Mouse (Mus musculus) NIH3T3 (cell line): ENCODE measurements around the gene Rap1gap.

ENCODE experiments used
- DNase-seq: peaks from one replicate; pipeline ENCODE4 v3.0.0-alpha.2; 2012; ENCODE audit warnings: low read depth

Gene Rap1gap

GRCm38 (mm10) chr4:137722692-137723427 lies 58.3 kb downstream of the Rap1gap start:
- peak; percentile 74 for DNase-seq

DNA sequence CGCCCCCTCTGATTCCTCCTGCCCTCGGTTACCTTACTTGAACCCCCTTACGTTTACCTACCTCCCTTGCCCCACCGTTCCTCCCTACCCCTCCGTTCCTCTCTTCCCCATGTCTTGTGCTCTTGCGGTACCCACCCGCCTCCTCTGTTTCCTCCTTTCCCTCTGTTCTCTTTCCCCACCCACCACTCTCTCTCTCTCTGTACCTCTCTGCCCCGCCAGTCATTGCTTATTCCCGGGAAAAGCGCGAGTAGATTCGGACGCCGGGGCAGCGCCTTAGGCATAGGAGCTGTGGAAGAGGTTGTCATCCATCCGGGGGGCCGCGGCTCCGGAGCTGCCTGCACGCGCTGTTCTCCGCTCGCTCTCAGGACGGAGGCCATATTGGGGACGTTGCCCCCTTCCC lies 59.0 kb downstream of the Rap1gap start:
- DNase-seq = no peak

GRCm38 (mm10) chr4:137724212-137724611 lies 59.7 kb downstream of the Rap1gap start:
- no peak for DNase-seq

- DNase-seq = peak; percentile 39
Measured at GRCm38 (mm10) chr4:137724766-137725165, 60.2 kb downstream of the Rap1gap start.

DNA sequence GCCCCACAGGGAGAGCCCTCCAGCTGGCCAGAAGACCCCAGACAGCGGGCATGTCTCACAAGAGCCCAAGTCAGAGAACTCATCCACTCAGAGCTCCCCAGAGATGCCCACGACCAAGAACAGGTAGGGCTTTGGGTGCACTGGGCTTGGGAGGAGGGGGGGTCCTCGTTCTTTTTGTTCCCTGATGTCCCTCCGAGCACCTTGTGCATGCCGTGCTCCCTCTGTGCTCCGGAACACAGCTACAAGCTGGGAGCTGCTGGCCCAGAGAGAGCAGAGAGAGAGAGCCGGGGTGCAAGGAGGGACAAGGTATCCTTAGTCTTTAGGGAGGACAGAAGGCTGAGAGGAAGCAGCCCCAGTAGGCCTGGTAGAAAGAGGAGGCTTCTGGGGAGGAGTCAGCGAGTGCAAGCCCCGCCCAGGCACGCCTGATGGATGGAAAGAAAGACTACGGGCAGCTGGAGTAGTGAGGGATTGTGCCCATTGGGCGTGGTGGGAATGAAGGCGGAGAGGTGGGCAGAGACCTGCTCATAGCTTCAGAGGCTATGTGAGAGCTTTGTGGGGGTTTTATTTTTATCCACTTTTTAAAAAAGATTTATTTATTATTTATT lies 61.1 kb downstream of the Rap1gap start:
- no peak for DNase-seq

- no peak for DNase-seq
Measured at GRCm38 (mm10) chr4:137726739-137727505, 62.4 kb downstream of the Rap1gap start.

GRCm38 (mm10) chr4:137727506-137728187 lies 63.1 kb downstream of the Rap1gap start:
- no peak for DNase-seq

GRCm38 (mm10) chr4:137728399-137729154 lies 64.1 kb downstream of the Rap1gap start:
- DNase-seq = no peak

- no peak for DNase-seq
Measured at GRCm38 (mm10) chr4:137729155-137729855, 64.8 kb downstream of the Rap1gap start.

GRCm38 (mm10) chr4:137730134-137730533 lies 65.6 kb downstream of the Rap1gap start:
- peak; percentile 92 for DNase-seq

- peak; percentile 49 for DNase-seq
Measured at GRCm38 (mm10) chr4:137730757-137731156, 66.2 kb downstream of the Rap1gap start.

DNA sequence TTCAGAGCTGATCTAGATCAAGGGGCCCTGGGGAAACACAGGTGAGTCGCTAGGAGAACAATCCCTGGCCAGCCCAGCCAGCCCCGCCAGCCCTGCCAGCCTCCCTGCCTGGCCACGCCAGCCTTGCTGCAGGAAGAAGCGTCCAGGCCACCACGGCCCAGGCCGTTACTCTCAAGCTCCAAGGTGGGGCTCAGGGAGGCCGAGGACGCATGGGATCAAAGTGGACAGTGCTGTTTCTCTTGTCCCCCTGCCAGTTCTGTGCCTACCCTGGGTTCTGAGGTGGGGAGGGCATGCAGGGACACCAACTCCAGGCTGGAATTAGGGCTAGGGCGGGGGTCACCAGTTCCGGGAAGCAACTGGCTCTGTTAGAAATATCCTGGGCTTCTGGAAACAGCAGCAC lies 67.4 kb downstream of the Rap1gap start:
- no peak for DNase-seq

- no peak for DNase-seq
Measured at GRCm38 (mm10) chr4:137732361-137732760, 67.8 kb downstream of the Rap1gap start.

DNA sequence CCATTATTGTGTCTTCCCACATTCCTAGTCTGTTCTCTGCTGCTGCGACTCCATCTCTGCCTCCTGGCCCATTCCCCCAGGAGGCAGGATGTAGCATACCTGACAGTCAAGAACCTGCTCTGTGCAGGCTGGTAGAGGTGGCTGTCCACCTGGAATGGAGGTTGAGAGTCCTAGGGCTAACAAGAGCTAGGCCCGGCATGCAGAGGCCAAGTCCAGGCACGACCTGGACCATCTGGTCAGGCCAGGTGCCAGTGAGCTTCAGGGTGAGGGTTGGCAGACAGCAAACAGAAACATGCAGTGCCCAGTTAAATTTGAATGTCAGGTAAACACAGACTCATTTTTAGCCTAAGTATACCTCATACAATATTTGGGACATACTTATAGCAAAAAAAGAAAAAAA lies 68.4 kb downstream of the Rap1gap start:
- DNase-seq = no peak

DNA sequence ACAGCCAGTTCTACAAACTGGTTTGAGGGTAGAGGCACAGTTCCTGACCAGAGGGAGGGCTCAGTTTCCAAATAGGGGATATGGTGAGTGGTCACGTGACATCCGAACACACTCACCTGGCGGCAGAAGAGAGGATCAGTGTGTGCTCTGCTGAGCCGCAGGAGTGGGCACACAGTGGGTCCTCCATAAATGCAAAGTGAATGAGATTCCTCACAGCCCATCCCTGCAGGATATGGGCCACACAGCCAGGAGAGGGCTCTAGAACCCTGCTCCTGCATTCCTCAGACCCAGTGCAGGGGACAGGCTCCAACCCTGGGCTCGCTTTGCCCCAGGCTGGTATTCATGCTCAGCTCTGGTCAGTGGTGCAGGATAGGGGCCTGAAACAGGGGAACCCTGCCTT lies 68.9 kb downstream of the Rap1gap start:
- DNase-seq = no peak

DNA sequence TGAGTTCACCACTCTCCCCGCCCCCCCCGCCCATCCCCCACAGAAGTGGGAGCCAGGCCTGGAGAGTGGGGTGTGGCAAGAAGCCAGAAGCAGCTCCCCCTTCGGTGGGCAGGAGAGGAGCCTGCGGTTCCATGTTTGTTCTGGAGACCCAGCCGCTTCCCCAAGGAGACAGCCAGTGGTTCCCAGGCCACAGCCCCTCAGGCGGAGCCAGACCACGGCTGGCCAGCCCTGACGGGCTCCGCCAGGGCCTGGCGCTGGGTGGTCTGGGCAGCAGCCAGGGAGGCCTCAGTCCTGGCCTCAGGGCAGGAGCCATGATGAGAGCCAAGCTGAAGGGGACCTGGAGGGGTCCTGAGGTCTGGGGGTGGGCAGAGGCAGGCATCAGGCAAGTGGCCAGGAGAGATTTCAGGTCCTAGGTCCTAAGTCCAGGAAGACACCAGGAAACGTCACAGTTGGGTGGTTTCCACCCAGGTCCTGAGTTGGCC lies 71.7 kb downstream of the Rap1gap start:
- DNase-seq = no peak

DNA sequence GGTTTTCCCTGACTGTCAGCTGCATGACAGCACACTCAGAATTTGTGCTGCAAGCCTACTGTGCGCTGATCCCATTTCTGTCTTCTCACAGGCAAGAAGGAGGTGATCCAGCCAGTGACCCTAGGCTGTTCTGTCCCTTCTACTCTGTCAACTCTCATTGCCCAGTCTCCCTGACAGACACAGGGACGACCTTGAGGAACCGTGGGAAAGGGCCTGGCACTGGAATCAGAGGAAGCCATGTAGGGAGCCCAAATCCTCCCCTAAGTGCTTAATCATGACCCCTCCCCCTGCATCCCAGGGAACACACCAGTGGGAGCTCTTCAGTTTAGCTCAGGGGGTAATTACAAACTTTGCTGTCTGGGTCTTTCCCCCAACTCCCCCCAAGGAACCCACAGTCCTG lies 73.2 kb downstream of the Rap1gap start:
- no peak for DNase-seq

DNA sequence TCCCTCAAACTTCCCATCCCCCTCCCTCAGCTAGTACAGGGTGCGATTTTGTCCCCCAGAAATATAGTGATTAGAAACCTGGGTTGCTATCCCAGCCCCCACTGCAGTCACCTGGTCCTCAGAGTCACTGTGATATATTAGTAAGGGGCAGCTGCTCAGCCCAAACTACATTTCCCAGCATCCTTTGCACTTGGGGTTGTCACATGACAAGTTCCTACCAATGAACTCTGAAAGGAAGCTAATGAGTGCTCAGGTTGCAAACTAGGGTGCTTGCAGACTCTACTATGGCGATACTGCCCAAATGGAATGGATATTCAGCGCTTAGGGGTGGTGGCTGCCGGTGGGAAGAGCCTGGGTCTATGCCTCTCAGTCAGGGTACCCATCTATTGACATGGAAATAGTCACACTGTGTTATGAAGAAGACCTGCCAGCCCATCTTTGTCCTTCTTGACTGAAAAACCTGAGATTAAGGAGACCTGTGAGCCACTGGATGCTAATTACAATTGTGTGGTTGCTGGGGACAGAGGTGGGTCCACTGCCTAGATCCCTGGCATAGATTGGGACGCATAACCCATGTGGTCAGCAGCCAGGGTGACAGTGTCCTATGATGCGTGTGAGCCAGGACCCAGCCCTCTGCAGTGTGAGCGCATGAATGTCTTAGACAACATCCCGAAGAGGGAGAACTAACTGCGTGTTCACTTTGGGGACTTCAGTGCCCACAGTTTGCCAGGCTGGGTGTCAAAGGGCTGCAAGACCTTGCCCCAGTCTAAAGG lies 74.8 kb downstream of the Rap1gap start:
- no peak for DNase-seq

GRCm38 (mm10) chr4:137740350-137740749 lies 75.8 kb downstream of the Rap1gap start:
- no peak for DNase-seq

GRCm38 (mm10) chr4:137743791-137744190 lies 79.3 kb downstream of the Rap1gap start:
- DNase-seq = no peak
